Mouse (Mus musculus) limb, embryonic 14.5 days (tissue): ENCODE measurements around the gene Rhebl1. TPM values are rescaled to one million over a fixed set of nuclear protein-coding genes. Genes with fewer than 3 reads are reported as not detected.

ENCODE experiments used
- ATAC-seq: fragments of 200-750 bp; cut with Nextera tagmentation; 2 replicates; pipeline ENCODE4 v1.8.0; 2017; ENCODE audit warnings: low read depth, moderate number of reproducible peaks, moderate TSS enrichment; ENCODE audit not compliant: low FRiP score
- DNase-seq: peaks from one replicate; pipeline ENCODE4 v3.0.0-alpha.2; 2015; ENCODE audit warnings: low spot score
- H3K27ac ChIP-seq: fragments of 300-500 bp; sonication (generic); replicated peaks from 2 replicates; pipeline ENCODE4 v1.5.1; 2014; ENCODE audit warnings: low read depth, mild to moderate bottlenecking, low read length, moderate library complexity, mixed read lengths
- H3K27me3 ChIP-seq: fragments of 300-500 bp; sonication (generic); 2 replicates; pipeline ENCODE4 v1.6.1; 2014; ENCODE audit warnings: low read length, mixed read lengths; ENCODE audit not compliant: control insufficient read depth, insufficient read depth
- H3K36me3 ChIP-seq: fragments of 300-500 bp; sonication (generic); 2 replicates; pipeline ENCODE4 v1.6.1; 2014; ENCODE audit warnings: mild to moderate bottlenecking, low read length, moderate library complexity, mixed read lengths; ENCODE audit not compliant: control insufficient read depth, insufficient read depth
- H3K4me1 ChIP-seq: fragments of 300-500 bp; sonication (generic); 2 replicates; pipeline ENCODE4 v1.6.1; 2014; ENCODE audit warnings: antibody characterized with exemption, low read length, mixed read lengths; ENCODE audit not compliant: control insufficient read depth, insufficient read depth
- H3K4me2 ChIP-seq: fragments of 300-500 bp; sonication (generic); replicated peaks from 2 replicates; pipeline ENCODE4 v1.6.1; 2014; ENCODE audit warnings: low read depth, mild to moderate bottlenecking, low read length, moderate library complexity; ENCODE audit not compliant: severe bottlenecking
- H3K4me3 ChIP-seq: fragments of 300-500 bp; sonication (generic); replicated peaks from 2 replicates; pipeline ENCODE4 v1.5.1; 2014; ENCODE audit warnings: low read length
- H3K9ac ChIP-seq: fragments of 300-500 bp; sonication (generic); 2 replicates; pipeline ENCODE4 v1.6.1; 2014; ENCODE audit warnings: mild to moderate bottlenecking, low read depth, low read length, moderate library complexity; ENCODE audit not compliant: severe bottlenecking
- H3K9me3 ChIP-seq: fragments of 300-500 bp; sonication (generic); 2 replicates; pipeline ENCODE4 v1.6.1; 2016; ENCODE audit warnings: low read length; ENCODE audit not compliant: control insufficient read depth
- POLR2A ChIP-seq: fragments of 200-500 bp; IDR thresholded peaks from 2 replicates; pipeline ENCODE4 v1.8.0; 2012; ENCODE audit warnings: inconsistent platforms, mild to moderate bottlenecking, moderate library complexity, borderline replicate concordance; ENCODE audit not compliant: insufficient read depth, insufficient read length; ENCODE audit errors: extremely low read depth
- WGBS: fragments of 180-500 bp; shearing (Covaris S2); extraction: QIAGEN DNeasy Blood & Tissue Kit; methylation state at CpG from one replicate; pipeline ENCODE4 v1.1.7; 2014; 5-methylcytosine and 5-hydroxymethylcytosine counted together
- polyA plus RNA-seq, 2 experiments: library from polyadenylated mRNA; depleted of rRNA in 1 of 2; stranded (reverse) in 1 of 2; unstranded in 1 of 2; fragments of >200 nt; fragmentation: Nextera tagmentation in 1 of 2; extraction: Ambion mirVana in 1 of 2; gene quantifications; 2 replicates each; pipeline versions ENCODE4 v1.2.1 to v1.2.3; 2012 to 2014

Rhebl1 gene
- polyA plus RNA-seq, 2 experiments = 12.0 to 14.5 TPM

GRCm38 (mm10) chr15:98894746-98895634, 650 bp upstream of the Rhebl1 start:
- no peak for TF ChIP-seq POLR2A
- Histone ChIP-seq H3K4me1 (peaks cover 32% of the 10 kb centered on the region), H3K9ac (peak overlapping the region; percentile 28; the same call in 1 of the 2 replicates), H3K4me2 (peak overlapping the region; percentile 99), H3K36me3 (no peaks in the 10 kb centered on the region), H3K27me3 (peaks cover 83% of the 10 kb centered on the region), H3K4me3 (peak overlapping the region; percentile 52), H3K27ac (no peak overlapping the region), H3K9me3 (no peaks in the 10 kb centered on the region)
- 3% methylated on average over 38 of the region's 38 CpGs for WGBS
- ATAC-seq (no peak), DNase-seq (no peak)

GRCm38 (mm10) chr15:98893036-98893435, 1.3 kb downstream of the Rhebl1 start:
- no peak overlapping the region for H3K4me2 ChIP-seq
- H3K36me3 ChIP-seq = no peaks in the 10 kb centered on the region
- H3K27me3 ChIP-seq = peaks cover 68% of the 10 kb centered on the region
- H3K4me1 ChIP-seq = peaks cover 27% of the 10 kb centered on the region
- DNase-seq = no peak
- H3K9me3 ChIP-seq = no peaks in the 10 kb centered on the region
- no peak for ATAC-seq
- no peak for TF ChIP-seq POLR2A
- H3K4me3 ChIP-seq = peak overlapping the region; percentile 52; the same call in 1 of the 2 replicates
- no peak overlapping the region for H3K9ac ChIP-seq
- no peak overlapping the region for H3K27ac ChIP-seq
- 58% methylated on average over 4 of the region's 4 CpGs for WGBS

- TF ChIP-seq POLR2A = no peak
- DNase-seq (peak; percentile 83), ATAC-seq (peak; percentile 39; the same call in 1 of the 2 replicates)
- no peak overlapping the region for H3K4me3 ChIP-seq
- no peak overlapping the region for H3K9ac ChIP-seq
- 40% methylated on average over 6 of the region's 6 CpGs for WGBS
- H3K9me3 ChIP-seq = no peaks in the 10 kb centered on the region
- peaks cover 24% of the 10 kb centered on the region for H3K4me1 ChIP-seq
- H3K27ac ChIP-seq = no peak overlapping the region
- H3K4me2 ChIP-seq = no peak overlapping the region
- H3K27me3 ChIP-seq = peaks cover 59% of the 10 kb centered on the region
- H3K36me3 ChIP-seq = no peaks in the 10 kb centered on the region
Observed at GRCm38 (mm10) chr15:98891907-98892606, 2.3 kb downstream of the Rhebl1 start.

- Histone ChIP-seq H3K27me3 (peaks cover 51% of the 10 kb centered on the region), H3K4me3 (no peak overlapping the region), H3K4me1 (peaks cover 24% of the 10 kb centered on the region), H3K27ac (no peak overlapping the region), H3K9me3 (no peaks in the 10 kb centered on the region), H3K36me3 (no peaks in the 10 kb centered on the region), H3K9ac (no peak overlapping the region), H3K4me2 (0 out of 2 replicates have a peak overlapping the region, but pooled peaks have one; percentile 22)
- no peak for TF ChIP-seq POLR2A
- 10% methylated on average over 19 of the region's 19 CpGs for WGBS
- DNase-seq (no peak), ATAC-seq (no peak)
Observed at GRCm38 (mm10) chr15:98891198-98891742, 3.1 kb downstream of the Rhebl1 start.

GRCm38 (mm10) chr15:98887526-98887925, 6.8 kb downstream of the Rhebl1 start:
- 77% methylated on average over 7 of the region's 7 CpGs for WGBS
- Histone ChIP-seq H3K36me3 (no peaks in the 10 kb centered on the region), H3K27ac (no peak overlapping the region), H3K4me2 (no peak overlapping the region), H3K9ac (no peak overlapping the region), H3K9me3 (no peaks in the 10 kb centered on the region), H3K27me3 (peaks cover 14% of the 10 kb centered on the region), H3K4me1 (no peaks in the 10 kb centered on the region), H3K4me3 (no peak overlapping the region)
- no peak for TF ChIP-seq POLR2A
- ATAC-seq (no peak), DNase-seq (no peak)
